Mouse (Mus musculus) heart, postnatal 0 days (tissue): ENCODE measurements around the gene Anks1b.

Experiments
- CTCF ChIP-seq: IDR thresholded peaks from 2 replicates; pipeline ENCODE4 v1.5.1; 2016; ENCODE audit warnings: antibody characterized with exemption, control low read depth, low read depth
- EP300 ChIP-seq: IDR thresholded peaks from 2 replicates; pipeline ENCODE4 v1.6.1; 2016; ENCODE audit warnings: antibody characterized with exemption, low read depth

GRCm38 (mm10) chr10:90431974-90432373 lies 558.7 kb downstream of the Anks1b start:
- TF ChIP-seq CTCF (no peak), EP300 (no peak)
